Comparison of ENCODE assay signal across 19 mouse cellular contexts in the genomic region with DNA sequence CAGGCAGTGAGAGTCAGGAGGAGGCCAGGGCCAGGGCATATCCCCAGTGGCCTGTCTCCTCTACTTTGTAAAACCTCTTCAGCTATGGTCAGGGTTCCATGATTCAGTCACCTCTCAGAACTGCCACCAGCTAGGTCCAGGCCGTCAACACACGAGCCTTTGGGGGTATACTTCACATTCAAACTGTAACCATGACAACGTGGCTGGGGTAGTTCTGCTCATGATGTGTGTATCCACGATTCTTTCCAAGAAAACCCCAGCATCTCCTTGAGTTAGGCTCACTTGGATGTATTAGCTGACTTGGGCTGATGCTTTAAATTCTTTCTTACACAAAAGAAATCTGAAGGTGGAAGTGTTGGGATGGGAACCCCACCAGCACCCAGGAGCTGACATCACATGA. TPM values are rescaled to one million over a fixed set of nuclear protein-coding genes. Genes with fewer than 3 reads are reported as not detected.
"Had no signal": no experiment of that assay in that cellular context is flagged by ENCODE, and none has a peak within 500 bp of the region (broad histone marks: within the 10 kb centered on the region; RNA-seq: fewer than 3 reads in every experiment).

No protein-coding gene starts in this region.

- H3K4me2 ChIP-seq: intestine, embryonic 15.5 days; liver, embryonic 11.5 days; liver, embryonic 15.5 days had no signal

- H3K27ac ChIP-seq: intestine, embryonic 15.5 days; layer of hippocampus, adult 2 months; liver, embryonic 15.5 days had no signal

- H3K4me1 ChIP-seq: intestine, embryonic 15.5 days had no signal

- H3K36me3 ChIP-seq: intestine, embryonic 15.5 days; liver, embryonic 15.5 days had no signal

- H3K4me3 ChIP-seq: intestine, embryonic 15.5 days; layer of hippocampus, adult 2 months; liver, embryonic 15.5 days; myocyte had no signal

- ATAC-seq: intestine, embryonic 15.5 days; lung, postnatal 0 days had no signal

- H3K9me3 ChIP-seq: intestine, embryonic 15.5 days; liver, embryonic 15.5 days had no signal

- H3K27me3 ChIP-seq: intestine, embryonic 15.5 days; liver, embryonic 15.5 days had no signal

- DNase-seq: kidney, adult 18-20 months; kidney, postnatal 10 days; kidney, postnatal 4 days; left cerebral cortex, postnatal 4 days; lung, adult 2 months; lung, postnatal 4 days; thymus, adult 2 months; thymus, postnatal 25 days had no signal

- H3K9ac ChIP-seq: intestine, embryonic 15.5 days; liver, embryonic 15.5 days had no signal

RNA-seq across cellular contexts. Expression of a gene that starts 27.3 kb away (rescaled TPM):
- polyA plus RNA-seq: intestine, embryonic 15.5 days; kidney, embryonic 14.5 days; limb, embryonic 14.5 days; liver, embryonic 11.5 days; liver, embryonic 15.5 days; lung, postnatal 0 days; myocyte; neural tube, embryonic 11.5 days; stomach, embryonic 14.5 days; thymus, adult 2 months; urinary bladder, adult 2 months had no signal

RNA-seq across cellular contexts. Expression of a gene that starts 41.1 kb away (rescaled TPM):
- polyA plus RNA-seq: intestine, embryonic 15.5 days; kidney, embryonic 14.5 days; liver, embryonic 11.5 days; liver, embryonic 15.5 days; lung, postnatal 0 days; myocyte; neural tube, embryonic 11.5 days; stomach, embryonic 14.5 days; thymus, adult 2 months had no signal
